Mouse (Mus musculus) layer of hippocampus, postnatal 10 days (tissue): ENCODE results near the gene Cfap77. TPM values are rescaled to one million over a fixed set of nuclear protein-coding genes. Genes with fewer than 3 reads are reported as not detected.
A peak's percentile ranks its signal among the peaks of the same experiment; 100 is the strongest.

ENCODE experiments used
- DNase-seq, 2 experiments: peaks; one replicate each; pipeline ENCODE4 v3.0.0; 2021; ENCODE audit warnings: low spot score in 2 of 2
- total RNA-seq, 2 experiments: library from RNA; stranded (reverse); gene quantifications; 2 replicates each; pipeline ENCODE4 v1.2.3; 2021

The Cfap77 gene
- total RNA-seq, 2 experiments from 2014 or later, result 0.64 to 1.2 TPM

DNA sequence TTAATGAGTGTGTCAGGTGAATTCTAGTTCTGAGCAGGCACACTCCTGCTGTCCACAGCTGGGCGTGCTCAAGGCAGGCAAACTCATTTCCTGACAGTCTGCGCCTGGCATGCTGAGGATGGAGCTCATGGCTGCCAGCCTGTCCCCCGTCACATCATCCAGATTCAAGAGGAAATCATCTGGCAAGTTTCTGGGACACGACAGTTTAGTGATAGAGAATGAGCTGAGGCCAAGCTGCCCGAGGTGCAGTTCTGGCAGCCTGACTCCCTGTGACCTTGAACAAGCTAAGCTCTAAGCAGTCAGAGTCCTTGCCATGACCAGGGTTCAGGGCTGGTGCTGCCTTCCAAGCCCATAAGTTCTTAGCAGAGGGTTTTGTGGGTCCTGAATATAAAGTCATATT is 56.6 kb downstream of the Cfap77 start:
- no peak for DNase-seq

DNA sequence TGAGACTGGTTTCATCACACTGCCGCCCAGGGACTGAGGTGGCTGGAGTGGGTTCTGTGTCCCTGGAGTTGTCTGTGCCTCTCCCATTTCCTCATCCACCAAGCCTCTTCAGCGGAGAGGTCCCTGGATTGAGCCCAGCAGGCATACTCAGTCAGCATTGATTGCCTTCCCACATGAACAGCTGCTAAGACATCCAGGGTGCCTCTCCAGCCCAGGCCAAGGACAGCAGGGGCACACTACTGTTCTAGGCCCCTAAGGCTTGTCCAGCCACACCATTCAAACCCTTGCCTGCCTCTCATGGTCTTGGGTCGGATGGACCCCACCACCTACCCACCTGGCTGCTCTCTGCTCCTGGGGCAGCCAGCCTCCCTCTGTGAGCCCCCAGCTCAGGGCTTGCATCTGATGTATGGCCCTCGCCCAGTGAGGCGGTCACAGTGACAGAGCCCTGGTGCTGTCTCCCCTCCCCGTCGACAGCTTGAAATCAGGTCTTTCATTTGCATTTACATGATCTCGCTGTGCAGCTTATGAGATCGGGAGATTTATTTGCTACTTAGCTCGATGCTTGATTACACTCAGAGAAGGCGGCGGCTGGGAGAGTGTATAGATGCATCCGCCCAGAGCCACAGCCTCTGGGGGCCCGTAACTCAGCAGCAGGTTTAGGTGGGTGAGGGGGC is 57.6 kb downstream of the Cfap77 start:
- no peak for DNase-seq

DNA sequence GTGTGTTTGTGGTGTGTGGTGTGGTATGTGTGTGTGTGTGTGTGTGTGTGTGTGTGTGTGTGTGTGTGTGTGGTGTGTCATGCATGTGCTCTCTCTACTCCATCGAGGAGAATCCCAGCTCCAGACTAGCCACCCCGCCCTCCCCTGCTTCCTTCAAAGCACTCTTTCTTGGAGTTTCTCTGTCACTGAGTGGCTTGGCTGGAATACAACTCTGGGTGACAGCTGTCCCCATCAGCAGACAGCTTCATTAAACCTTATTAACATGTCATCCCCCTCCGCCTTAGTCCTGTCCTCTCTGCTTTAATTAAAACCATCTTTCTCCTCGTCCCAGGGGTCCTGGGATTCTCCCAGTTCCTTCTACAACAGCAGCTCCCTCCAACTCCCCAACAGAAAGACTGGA is 59.4 kb downstream of the Cfap77 start:
- DNase-seq, result no peak

DNA sequence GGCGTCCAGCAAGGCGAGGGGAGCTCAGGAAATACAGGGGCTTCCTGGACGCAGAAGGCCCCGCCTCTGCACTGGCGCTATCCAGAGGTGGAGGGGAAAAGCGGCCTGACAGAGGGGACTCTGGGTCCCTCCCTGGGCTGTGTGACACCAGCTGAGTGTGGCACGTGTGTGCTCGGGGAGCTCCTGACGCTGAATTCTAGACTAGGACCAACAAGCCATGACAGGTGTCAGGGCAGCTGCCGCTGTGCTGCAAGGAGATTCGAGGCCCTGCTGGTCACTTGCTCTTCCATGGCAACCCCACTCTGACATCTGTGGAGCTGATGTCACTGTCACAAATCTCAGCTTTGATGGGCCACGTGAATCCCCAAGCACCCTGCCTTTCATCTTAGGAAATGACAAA is 60.9 kb downstream of the Cfap77 start:
- no peak for DNase-seq

DNA sequence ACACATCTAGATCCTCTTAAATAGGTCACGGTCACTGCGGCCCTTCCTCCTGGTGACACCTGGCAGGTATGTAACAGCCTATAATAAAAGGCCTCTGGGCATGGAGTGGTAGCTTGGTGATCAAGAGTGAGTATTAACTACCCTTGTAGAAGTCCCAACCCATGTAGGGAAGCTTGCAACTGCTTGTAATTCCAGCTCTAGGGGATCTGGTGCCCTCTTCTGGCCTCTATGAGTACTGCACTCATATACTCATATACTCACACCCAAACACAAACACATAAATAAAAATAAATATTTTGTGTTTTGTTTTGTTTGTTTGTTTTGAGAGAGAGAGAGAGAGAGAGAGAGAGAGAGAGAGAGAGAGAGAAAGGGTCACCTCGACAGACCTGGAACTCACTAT is 66.1 kb downstream of the Cfap77 start:
- no peak for DNase-seq

DNA sequence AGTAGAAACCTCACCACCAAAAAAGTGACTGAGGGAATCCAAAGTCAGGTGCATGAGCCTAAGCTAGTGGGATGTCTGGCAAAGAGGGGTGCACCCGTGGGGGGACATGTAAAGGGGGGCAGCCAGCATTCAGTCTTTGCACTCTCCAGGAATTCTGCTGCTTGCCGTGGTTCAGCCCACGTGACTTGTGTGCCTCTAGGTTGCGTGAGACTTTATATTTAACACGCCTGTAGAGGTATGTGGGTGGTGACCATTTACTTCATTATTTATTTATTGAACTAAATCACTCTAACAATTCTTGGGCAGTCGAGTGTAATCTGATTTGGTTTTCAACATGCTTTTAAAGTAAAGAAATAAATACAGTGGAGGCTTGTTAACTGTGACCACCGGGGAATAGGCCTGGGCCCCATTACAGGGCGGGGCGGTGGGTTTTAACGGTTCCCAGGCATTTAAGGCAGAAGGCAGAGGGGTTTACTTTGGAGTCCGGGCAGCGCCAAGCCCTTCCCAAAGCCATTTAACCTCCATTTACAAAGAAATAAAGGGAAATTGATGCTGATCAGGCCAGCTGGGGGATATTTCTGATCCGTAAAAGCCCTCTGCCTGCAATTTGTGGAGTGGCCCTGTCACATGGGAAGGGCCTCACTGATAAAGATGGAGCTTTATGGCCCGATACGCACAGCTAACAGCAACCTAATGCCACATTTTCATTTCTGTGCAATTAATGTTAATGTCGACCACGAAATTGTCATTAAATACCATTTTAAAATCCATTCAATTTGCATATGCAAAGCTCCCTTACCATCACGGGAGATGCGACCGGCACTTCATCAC is 74.6 kb downstream of the Cfap77 start:
- DNase-seq, result no peak

DNA sequence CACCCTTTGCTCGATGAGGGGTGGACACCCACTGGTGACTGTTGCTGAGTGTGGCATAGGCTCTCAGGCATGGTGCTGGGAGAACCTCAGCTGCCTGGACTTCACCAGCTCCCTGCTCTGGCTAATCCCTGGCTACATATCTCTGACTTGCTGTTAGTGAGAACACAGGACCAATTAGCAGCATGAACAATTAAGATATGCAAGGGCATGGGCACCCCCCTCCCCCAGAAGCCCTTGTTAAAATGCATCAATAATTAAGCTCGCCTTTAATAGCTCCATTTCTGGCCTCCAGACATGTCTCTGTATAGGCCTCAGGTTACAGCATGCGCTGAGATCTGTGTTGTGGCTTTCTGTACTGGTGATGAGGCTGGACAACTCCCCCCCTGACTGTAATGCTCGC is 76.4 kb downstream of the Cfap77 start:
- no peak for DNase-seq

DNA sequence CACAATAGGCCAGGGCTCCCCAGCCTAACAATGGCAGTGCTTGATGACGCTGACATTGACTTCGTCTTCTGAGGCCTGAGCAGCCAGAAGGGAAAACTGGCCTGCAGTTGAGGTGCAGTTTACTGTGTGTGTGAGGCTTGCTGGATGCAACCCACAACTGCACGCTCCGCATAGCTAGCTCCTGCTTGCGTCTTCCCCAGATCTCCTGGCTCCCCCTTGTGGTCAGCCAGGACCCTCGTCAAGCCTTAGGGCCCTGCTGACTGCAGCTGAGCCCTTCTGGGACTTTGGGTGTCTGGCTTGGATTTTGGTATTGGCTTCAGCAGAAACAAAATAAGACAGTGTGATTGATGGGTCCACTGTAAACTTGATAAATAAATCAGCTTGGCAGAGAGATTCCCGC is 78.2 kb downstream of the Cfap77 start:
- peak; percentile 80 to 83 for DNase-seq

DNA sequence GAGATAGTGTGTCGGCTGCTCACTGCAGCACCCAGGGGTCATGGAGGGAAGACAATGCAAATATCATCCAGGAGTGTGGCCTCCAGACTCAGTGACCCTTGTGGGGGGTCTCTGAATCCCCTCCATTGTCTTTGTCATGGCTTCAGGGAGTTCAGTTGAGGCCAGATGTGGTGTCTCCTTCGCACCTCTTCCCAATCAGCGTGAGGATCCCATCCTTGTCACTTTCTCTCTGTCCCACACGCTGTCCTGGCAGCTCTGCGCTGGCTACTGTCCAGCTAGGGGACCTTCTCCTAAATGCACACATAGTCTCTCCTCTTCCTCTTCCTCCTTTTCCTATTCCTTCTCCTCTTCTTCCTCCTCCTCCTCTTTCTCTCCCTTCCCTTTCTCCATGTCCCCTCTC is 79.3 kb downstream of the Cfap77 start:
- DNase-seq, result no peak

DNA sequence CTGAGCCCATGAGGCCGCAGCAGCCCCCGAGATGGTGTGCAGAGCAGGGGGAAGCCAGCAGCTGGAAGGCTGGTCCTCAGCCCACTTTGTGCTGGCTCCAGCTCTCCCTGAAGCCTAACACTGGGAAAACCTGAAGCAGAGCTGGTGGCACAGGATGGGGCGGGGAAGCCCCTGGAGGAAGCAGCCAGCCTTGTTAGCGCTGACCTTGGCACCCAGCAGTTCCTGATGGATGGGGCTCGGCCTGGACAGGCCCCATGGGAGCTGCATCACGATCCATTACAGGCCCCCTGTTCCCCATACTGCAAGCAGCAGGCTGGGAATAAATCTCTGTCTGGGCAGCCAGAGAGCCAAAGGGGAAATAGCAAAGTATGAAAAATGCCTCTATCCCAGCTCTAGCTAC is 80.3 kb downstream of the Cfap77 start:
- DNase-seq, result no peak

DNA sequence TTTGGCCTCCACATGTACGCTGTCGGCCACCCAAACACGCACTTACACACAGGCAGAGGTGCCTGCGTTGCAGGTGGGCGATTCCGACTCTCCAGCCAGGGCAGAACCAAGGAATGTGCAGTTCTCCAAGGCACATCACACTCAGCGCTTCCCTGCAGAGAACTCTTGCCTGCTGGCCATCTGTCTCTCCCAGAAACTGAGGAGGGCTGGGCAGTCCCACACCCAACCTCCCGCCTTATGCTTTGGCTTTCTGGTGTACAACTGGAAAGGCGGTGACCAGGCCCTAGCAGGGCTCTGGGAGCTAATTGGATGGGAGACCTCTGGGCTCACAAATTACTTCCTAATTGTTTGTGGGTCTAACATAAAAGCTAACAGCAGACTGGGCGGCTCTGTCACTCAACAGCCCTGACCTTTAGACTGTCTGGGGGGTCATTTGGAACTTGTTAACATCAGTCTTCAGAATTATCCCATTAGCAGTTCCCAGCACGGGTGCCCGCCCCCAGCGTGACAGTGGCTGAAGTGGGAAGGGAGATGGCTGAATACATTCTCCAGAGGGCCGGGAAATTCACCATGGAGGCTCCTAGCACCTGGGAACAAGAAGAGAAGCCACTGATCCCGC is 80.9 kb downstream of the Cfap77 start:
- no peak for DNase-seq

DNA sequence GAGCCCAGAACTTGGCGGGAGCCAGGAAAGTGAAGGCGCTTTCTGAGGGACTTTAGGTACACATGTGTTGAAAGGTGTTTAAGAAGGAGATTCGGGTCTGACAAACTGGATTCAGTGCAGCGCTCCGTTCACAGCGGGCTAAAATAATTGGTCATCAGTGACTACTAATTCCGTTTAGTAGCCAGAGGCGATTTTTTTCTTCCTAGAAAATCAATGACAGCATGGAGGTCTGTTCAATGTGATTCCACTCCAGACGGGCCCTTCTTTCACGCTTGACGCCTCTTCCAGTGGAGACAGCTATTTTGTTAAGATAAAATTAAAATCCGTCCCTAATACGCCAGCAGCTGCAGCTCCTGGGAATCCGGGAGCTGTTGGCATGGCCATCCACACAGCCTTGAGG is 84.4 kb downstream of the Cfap77 start:
- no peak for DNase-seq

DNA sequence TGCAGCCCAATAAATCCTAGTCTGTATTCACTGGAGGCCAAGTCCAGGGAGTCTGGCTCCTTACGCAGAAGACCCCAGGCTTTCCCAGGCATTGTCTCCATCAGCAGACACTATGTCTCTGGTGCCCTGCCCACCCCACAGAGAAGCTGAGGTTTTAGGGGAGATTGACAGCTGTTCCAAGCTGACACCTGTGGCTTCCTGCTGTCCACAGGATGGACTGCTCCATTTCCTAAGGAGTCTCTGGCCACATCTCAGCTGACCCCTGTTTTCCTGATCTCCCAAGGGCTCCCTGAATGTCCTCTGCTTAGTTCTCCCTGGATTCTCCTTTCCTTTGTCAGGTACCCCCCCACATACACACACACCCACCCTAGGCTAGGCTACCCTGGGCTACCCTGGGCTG is 86.6 kb downstream of the Cfap77 start:
- no peak for DNase-seq

DNA sequence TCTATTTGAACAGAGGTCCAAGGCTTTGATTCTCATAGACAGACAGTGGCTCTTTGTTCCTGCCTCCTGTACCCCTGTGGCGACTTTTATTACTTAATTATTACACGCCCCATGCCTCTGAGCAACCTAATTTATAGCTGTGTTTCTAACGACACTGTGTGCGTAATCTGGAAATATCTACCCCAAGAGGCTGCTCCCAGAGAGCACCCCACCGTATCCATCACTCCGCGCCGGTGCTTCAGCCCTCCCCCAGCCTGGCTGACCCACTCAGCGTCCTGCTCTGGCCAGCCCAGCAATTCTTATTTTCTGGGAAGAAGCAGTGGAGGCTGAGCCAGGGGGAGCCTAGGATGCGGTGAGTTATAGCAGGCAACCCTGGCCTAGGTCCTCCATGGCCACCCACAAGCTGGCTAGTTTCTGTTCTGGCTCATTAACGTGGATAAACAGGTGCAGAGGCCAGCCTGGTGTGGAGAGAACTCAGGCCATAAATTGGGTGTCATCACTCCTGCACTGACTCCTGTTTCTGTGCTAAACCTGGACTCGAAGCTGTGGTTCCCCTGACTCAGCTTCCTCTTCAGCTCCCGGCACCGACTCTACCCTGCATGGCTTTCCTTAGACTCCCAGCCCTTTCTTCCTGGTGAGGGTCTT is 88.6 kb downstream of the Cfap77 start:
- no peak for DNase-seq

DNA sequence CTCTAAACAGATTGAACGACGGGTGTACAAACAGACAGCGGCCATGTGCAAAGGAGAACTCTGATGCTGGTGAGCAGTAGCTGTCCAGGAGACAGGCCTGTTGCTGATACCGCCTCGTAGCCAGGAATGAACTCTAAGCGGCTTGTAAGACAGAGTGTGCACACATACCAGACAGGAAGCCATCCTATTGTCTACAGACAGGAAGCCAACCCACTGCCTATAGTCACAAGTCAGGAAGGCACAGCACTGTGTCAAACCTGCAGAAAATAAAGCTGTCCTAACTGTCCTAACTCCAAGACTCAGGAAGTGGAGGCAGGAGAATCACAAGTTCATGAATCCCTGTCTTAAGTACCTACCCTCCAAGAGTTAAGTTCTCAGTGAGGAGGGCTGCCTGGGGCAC is 91.3 kb downstream of the Cfap77 start:
- no peak for DNase-seq

DNA sequence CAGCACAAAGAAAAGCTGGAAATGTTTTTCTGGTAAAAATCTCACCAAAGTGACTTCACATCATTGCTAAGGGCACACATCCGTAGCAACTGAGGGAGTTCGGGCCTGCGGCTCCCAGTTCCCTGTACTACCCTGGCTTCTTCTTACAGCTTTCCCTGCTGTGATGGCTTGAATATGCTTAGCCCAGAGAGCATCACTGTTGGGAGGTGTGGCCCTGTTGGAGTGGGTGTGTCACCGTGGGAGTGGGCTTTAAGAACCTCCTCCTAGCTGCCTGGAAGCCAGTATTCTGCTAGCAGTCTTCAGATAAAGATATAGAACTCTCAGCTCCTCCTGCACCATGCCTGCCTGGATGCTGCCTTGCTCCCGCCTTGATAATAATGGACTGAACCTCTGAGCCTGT is 93.2 kb downstream of the Cfap77 start:
- DNase-seq, result no peak

DNA sequence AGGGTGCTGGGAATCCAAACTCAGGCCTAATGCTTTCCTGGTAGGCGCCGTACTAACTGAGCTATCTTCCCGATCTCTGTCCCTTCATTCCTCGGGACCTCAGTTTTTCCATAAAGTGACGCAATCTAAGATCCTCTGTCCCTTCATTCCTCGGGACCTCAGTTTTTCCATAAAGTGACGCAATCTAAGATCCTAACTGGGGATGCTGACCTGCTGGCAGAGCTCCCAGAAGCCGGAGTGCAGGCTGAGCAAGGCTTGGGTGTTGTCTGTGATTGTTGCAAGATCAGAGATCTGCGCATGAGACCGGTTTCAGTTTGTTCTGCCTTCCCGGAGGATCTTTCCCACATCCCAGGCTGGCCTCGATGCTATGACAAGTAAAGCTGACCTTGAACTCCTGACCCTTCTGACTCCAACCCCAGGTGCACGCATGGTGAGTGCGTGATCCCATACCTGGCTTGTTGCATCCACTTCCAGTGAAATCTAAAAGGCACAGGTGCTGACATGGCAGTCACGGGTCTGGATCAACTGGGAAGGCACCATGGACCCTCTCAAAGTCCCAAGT is 93.8 kb downstream of the Cfap77 start:
- DNase-seq, result no peak

DNA sequence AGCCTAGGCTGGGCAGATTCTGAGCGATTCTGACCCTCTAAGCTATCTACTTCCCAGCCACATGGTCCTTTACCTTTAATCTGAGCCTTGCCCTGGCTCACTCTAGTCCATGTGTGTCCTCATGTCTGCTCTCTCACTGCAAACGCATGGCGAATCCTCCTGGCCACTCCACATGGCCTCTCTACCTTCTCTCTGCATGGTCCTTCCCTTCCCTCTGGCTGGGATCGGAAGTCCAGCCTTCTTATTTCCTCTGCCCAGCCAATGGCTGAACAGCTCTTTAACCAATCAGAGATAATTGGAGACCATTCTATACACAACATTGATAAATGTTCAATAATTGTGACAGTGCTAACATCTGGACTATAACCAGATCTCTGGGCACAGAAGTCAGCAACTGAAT is 98.0 kb downstream of the Cfap77 start:
- DNase-seq, result no peak

DNA sequence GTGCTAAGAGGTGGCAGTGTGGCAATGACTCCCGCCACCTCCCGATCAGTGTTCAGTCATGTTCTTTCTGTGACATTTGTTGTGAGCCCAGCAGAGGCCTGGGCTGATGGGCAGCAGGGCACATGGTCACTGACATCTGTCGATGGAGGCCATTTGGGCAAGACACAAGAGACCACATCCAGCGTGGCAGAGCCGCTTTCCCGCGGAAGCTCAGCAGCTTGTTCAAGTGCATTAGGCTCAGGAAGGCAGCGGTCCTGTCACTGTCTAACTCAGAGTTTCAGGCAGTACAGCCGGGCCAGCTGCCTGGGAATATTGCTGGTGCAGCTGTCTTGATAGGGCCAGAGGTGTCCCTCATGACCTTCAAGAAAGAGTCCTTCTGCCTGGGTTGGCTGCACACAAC is 100.3 kb downstream of the Cfap77 start:
- DNase-seq, result no peak

DNA sequence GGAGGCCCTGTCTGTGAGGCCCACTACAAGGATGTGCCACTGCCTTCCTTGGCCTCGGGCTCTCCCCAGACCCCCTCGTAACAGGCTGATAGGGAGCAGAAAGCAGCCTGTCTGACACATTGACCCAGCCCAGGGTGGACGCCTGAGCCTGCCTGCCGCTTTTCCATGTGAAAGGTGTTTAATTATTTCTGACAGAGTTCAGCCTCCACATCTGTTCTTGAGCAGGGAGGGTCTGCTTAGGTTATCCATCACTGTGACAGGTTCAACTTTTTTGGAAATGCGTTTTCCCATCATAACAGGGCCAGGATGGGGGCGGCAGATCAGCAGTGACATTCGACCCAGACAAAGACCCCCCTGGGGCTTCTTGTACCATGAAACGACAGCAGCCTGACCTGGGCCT is 101.9 kb downstream of the Cfap77 start:
- DNase-seq, result no peak

DNA sequence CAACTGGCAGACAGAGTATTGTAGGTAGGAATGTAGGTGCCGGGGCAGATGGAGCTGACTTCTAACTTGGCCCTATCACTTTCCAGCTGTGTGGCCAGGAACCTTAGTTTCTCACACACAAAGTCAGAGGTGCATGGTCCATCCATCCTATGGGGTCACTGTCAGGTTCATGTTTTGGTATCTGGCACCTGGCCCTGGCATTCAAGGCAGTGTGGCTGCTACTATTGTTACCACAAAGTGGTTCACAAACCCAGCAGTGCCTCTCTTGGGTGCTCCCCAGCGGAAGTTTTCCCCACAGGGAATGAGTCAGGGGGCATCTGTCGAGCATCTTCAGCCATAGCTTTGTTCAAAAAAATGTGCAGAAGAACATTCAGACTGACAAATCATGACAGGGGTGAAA is 108.6 kb downstream of the Cfap77 start:
- no peak for DNase-seq

DNA sequence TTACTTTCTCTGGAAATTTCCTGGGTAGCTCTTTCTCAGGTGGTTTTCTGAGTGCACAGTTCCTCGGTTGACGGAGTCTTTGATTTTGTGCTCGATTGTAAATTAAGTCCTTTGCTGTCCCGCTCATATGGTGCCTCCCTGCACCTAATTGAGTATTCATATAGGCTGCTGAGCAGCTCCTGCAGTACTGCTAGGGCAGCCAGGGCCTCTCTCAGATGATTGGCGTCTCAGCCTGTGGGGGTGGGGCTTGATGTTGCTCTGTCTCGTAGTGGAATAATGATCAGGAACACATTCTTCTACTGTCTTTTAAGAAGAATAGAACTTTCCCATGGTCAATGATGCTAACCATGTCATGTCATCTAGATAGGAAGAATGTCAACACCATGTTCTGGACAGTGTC is 109.5 kb downstream of the Cfap77 start:
- DNase-seq, result no peak
